Mouse (Mus musculus) T-helper 17 cell (primary cell): Measurements from ENCODE around the gene Bmp6.

Experiments
- in situ Hi-C, 2 experiments: fragments of 300-600 bp; cut with MboI, MseI; formaldehyde crosslinking; loops; 1 replicate in 1 of 2; 2 replicates in 1 of 2; pipeline ENCODE4 v1.15.1; 2025; ENCODE audit warnings: high pct_unique_total_duplicates in 2 of 2

The Bmp6 gene

GRCm38 (mm10) chr13:38539192-38539900 is 194.4 kb downstream of the Bmp6 start:
- in situ Hi-C loops, result no loop called here

- in situ Hi-C loops, result no loop called here
Measured at GRCm38 (mm10) chr13:38543455-38544125, 198.7 kb downstream of the Bmp6 start.

- in situ Hi-C loops, result no loop called here
Measured at GRCm38 (mm10) chr13:38544769-38545445, 200.0 kb downstream of the Bmp6 start.

GRCm38 (mm10) chr13:38545460-38545859 is 200.6 kb downstream of the Bmp6 start:
- in situ Hi-C loops, result no loop called here

GRCm38 (mm10) chr13:38546754-38547153 is 201.8 kb downstream of the Bmp6 start:
- in situ Hi-C loops, result no loop called here

- in situ Hi-C loops, result no loop called here
Measured at GRCm38 (mm10) chr13:38547717-38548116, 202.8 kb downstream of the Bmp6 start.

- in situ Hi-C loops, result no loop called here
Measured at GRCm38 (mm10) chr13:38548681-38549080, 203.8 kb downstream of the Bmp6 start.
